Comparison of ENCODE assay signal across 24 mouse cellular contexts in genomic region chr11:98377787-98378186, GRCm38 (mm10). TPM values are rescaled to one million over a fixed set of nuclear protein-coding genes. Genes with fewer than 3 reads are reported as not detected.
DNase-seq lines count a peak whose midpoint lies in the region; ATAC-seq and TF ChIP-seq lines count a peak whose summit lies in the region.
"Had no signal": no experiment of that assay in that cellular context is flagged by ENCODE, and none has a peak within 500 bp of the region (broad histone marks: within the 10 kb centered on the region; RNA-seq: fewer than 3 reads in every experiment).

No protein-coding gene starts in this region.

- H3K27ac ChIP-seq in gastrocnemius, adult 2 months: peak overlapping the region; percentile 93
- peak overlapping the region; percentile 81 for H3K27ac ChIP-seq in heart, postnatal 0 days (ENCODE audit: low read depth)
- H3K27ac ChIP-seq: midbrain, embryonic 15.5 days had no signal

- TF ChIP-seq CTCF in gastrocnemius, adult 2 months (IDR thresholded peaks at IDR 0.05): no peak
- no peak for TF ChIP-seq CTCF in heart, postnatal 0 days (IDR thresholded peaks at IDR 0.05; ENCODE audit: low read depth)

- peak; percentile 52 for ATAC-seq in heart, postnatal 0 days (ENCODE audit: insufficient read depth, low read depth)
- ATAC-seq: CD4-positive, CD25-positive, alpha-beta regulatory T cell, adult 4 months; forebrain, postnatal 0 days; midbrain, embryonic 15.5 days; Patski had no signal

- H3K9me3 ChIP-seq in heart, postnatal 0 days (replicated peaks; ENCODE audit: control insufficient read depth, low read length): no peaks in the 10 kb centered on the region
- H3K9me3 ChIP-seq: hindbrain, embryonic 10.5 days; midbrain, embryonic 15.5 days had no signal

- no peak overlapping the region; the same call in 1 of the 2 replicates for H3K4me3 ChIP-seq in gastrocnemius, adult 2 months
- no peak overlapping the region for H3K4me3 ChIP-seq in heart, postnatal 0 days (ENCODE audit: low read depth, low read length)
- H3K4me3 ChIP-seq: hindbrain, embryonic 10.5 days; midbrain, embryonic 15.5 days; myocyte had no signal

- intact Hi-C loops in gastrocnemius, adult 2 months (cut with DNase I): loop anchor here (5.0 to 10.0 kb wide), 2 partner anchors 327 to 395 kb away; partner anchors contain the start of gene Csf3
- intact Hi-C loops in left cerebral cortex, postnatal 36 days (cut with DNase I): no loop called here

- no peak for TF ChIP-seq EP300 in heart, postnatal 0 days (IDR thresholded peaks at IDR 0.05; ENCODE audit: low read depth)

- H3K36me3 ChIP-seq in heart, postnatal 0 days (replicated peaks; ENCODE audit: control insufficient read depth, insufficient read depth, low read length): peaks cover 47% of the 10 kb centered on the region

- no peak overlapping the region for H3K9ac ChIP-seq in heart, postnatal 0 days (replicated peaks; ENCODE audit: low read depth, low read length)
- H3K9ac ChIP-seq: forebrain, postnatal 0 days; midbrain, embryonic 15.5 days had no signal

- peaks cover 72% of the 10 kb centered on the region for H3K4me1 ChIP-seq in heart, postnatal 0 days (ENCODE audit: control insufficient read depth, insufficient read depth)
- H3K4me1 ChIP-seq: midbrain, embryonic 15.5 days had no signal

- peak; percentile 89 for DNase-seq in gastrocnemius, adult 2 months
- DNase-seq in gastrocnemius, postnatal 10 days: no peak
- DNase-seq in testis, postnatal 10 days (ENCODE audit: low spot score): peak; percentile 45
- no peak for DNase-seq in testis, postnatal 14 days (ENCODE audit: low spot score)
- peak; percentile 45 for DNase-seq in heart, postnatal 0 days (ENCODE audit: low spot score)
- DNase-seq in left cerebral cortex, postnatal 36 days (ENCODE audit: low spot score in 2 of 2): no peak
- no peak for DNase-seq in thymus, postnatal 0 days (ENCODE audit: low spot score)
- no peak for DNase-seq in left cerebral cortex, adult 8-10 months (ENCODE audit: low spot score in 2 of 2)
- DNase-seq: adrenal gland, postnatal 10 days; cerebellum, adult 11 months; forebrain, postnatal 0 days; kidney, postnatal 36 days; lung, adult 18-20 months; lung, postnatal 14 days; retina, postnatal 1 day; thymus, postnatal 36 days had no signal

- H3K4me2 ChIP-seq in heart, postnatal 0 days (ENCODE audit: low read depth, low read length): no peak overlapping the region
- H3K4me2 ChIP-seq: liver, embryonic 11.5 days; midbrain, embryonic 15.5 days had no signal

- H3K27me3 ChIP-seq in heart, postnatal 0 days (ENCODE audit: control insufficient read depth, insufficient read depth, low read length): no peaks in the 10 kb centered on the region
- H3K27me3 ChIP-seq: midbrain, embryonic 15.5 days; Patski had no signal

- WGBS in heart, postnatal 0 days: 28% methylated on average over 11 of the region's 11 CpGs

RNA-seq across cellular contexts. Expression of gene Tcap, which starts 5.8 kb away (rescaled TPM):
- 1,000 to 10,000 TPM; 3,050 to 3,067 TPM for total RNA-seq in gastrocnemius, adult 2 months (2021)
- total RNA-seq in gastrocnemius, postnatal 10 days (2021): 100 to 1,000 TPM; 585 to 712 TPM
- 293 and 299 TPM in 2 replicates for total RNA-seq in heart, postnatal 0 days (2014; rRNA removed; ENCODE audit: low replicate concordance)
- polyA plus RNA-seq in heart, postnatal 0 days (2015; fragmentation: Nextera tagmentation; extraction: Ambion mirVana): 455 and 518 TPM in 2 replicates
- 10 to 100 TPM; 11.8 to 14.4 TPM for total RNA-seq in left cerebral cortex, postnatal 36 days (2021)
- 0.22 TPM in 1 of 2 replicates, not detected in the other for polyA plus RNA-seq in thymus, postnatal 0 days (2015; fragmentation: Nextera tagmentation; extraction: Ambion mirVana)
- total RNA-seq in left cerebral cortex, adult 8-10 months (2022): 10 to 100 TPM in 2 of 4 experiments, 1 to 10 TPM in 2; 8.2 to 16.6 (median 12.1) TPM
- total RNA-seq: forebrain, postnatal 0 days; megakaryocyte, adult 5-6 weeks had no signal
- polyA plus RNA-seq: CD4-positive, CD25-positive, alpha-beta regulatory T cell, adult 4 months; forebrain, postnatal 0 days; midbrain, embryonic 15.5 days; Patski had no signal

RNA-seq across cellular contexts. Expression of gene Pnmt, which starts 8.5 kb away (rescaled TPM):
- 1 to 10 TPM; 1.8 to 5.9 TPM for total RNA-seq in gastrocnemius, adult 2 months (2021)
- total RNA-seq in gastrocnemius, postnatal 10 days (2021): under 1 TPM; 0.28 to 0.77 TPM
- total RNA-seq in heart, postnatal 0 days (2014; rRNA removed; ENCODE audit: low replicate concordance): 4.2 TPM in 1 of 2 replicates, not detected in the other
- 0.26 TPM in 1 of 2 replicates, not detected in the other for polyA plus RNA-seq in heart, postnatal 0 days (2015; fragmentation: Nextera tagmentation; extraction: Ambion mirVana)
- under 1 TPM; 0.34 to 0.47 TPM for total RNA-seq in left cerebral cortex, postnatal 36 days (2021)
- 0.94 and 1.0 TPM in 2 replicates for polyA plus RNA-seq in thymus, postnatal 0 days (2015; fragmentation: Nextera tagmentation; extraction: Ambion mirVana)
- total RNA-seq in left cerebral cortex, adult 8-10 months (2022): 1 to 10 TPM in 2 of 4 experiments, under 1 TPM in 2; 0.65 to 1.7 (median 0.96) TPM
- total RNA-seq: megakaryocyte, adult 5-6 weeks had no signal
- polyA plus RNA-seq: CD4-positive, CD25-positive, alpha-beta regulatory T cell, adult 4 months; Patski; small intestine, adult 2 months had no signal

RNA-seq across cellular contexts. Expression of gene Stard3, which starts 19.6 kb away (rescaled TPM):
- total RNA-seq in gastrocnemius, adult 2 months (2021): 10 to 100 TPM; 11.8 to 12.1 TPM
- total RNA-seq in gastrocnemius, postnatal 10 days (2021): 10 to 100 TPM; 11.4 to 12.1 TPM
- 44.8 and 53.6 TPM in 2 replicates for total RNA-seq in heart, postnatal 0 days (2014; rRNA removed; ENCODE audit: low replicate concordance)
- polyA plus RNA-seq in heart, postnatal 0 days (2015; fragmentation: Nextera tagmentation; extraction: Ambion mirVana): 34.7 and 35.3 TPM in 2 replicates
- total RNA-seq in left cerebral cortex, postnatal 36 days (2021): 10 to 100 TPM; 35.9 to 39.3 TPM
- polyA plus RNA-seq in thymus, postnatal 0 days (2015; fragmentation: Nextera tagmentation; extraction: Ambion mirVana): 49.5 and 51.8 TPM in 2 replicates
- 10 to 100 TPM; 35.7 to 40.8 (median 38.3) TPM for total RNA-seq in left cerebral cortex, adult 8-10 months (2022)

RNA-seq across cellular contexts. Expression of gene Pgap3, which starts 22.5 kb away (rescaled TPM):
- total RNA-seq in gastrocnemius, adult 2 months (2021): 1 to 10 TPM; 2.2 to 3.0 TPM
- 1 to 10 TPM; 3.2 to 3.5 TPM for total RNA-seq in gastrocnemius, postnatal 10 days (2021)
- total RNA-seq in heart, postnatal 0 days (2014; rRNA removed; ENCODE audit: low replicate concordance): 35.7 and 46.0 TPM in 2 replicates
- 15.9 and 18.2 TPM in 2 replicates for polyA plus RNA-seq in heart, postnatal 0 days (2015; fragmentation: Nextera tagmentation; extraction: Ambion mirVana)
- 10 to 100 TPM in 1 of 2 experiments, 1 to 10 TPM in 1; 9.9 to 10.9 TPM for total RNA-seq in left cerebral cortex, postnatal 36 days (2021)
- 12.1 and 12.7 TPM in 2 replicates for polyA plus RNA-seq in thymus, postnatal 0 days (2015; fragmentation: Nextera tagmentation; extraction: Ambion mirVana)
- total RNA-seq in left cerebral cortex, adult 8-10 months (2022): 10 to 100 TPM in 2 of 4 experiments, 1 to 10 TPM in 2; 8.5 to 11.1 (median 9.9) TPM

RNA-seq across cellular contexts. Expression of gene Ppp1r1b, which starts 29.6 kb away (rescaled TPM):
- total RNA-seq in gastrocnemius, adult 2 months (2021): not detected
- under 1 TPM; 0.35 to 0.70 TPM for total RNA-seq in gastrocnemius, postnatal 10 days (2021)
- 16.3 and 18.6 TPM in 2 replicates for total RNA-seq in heart, postnatal 0 days (2014; rRNA removed; ENCODE audit: low replicate concordance)
- polyA plus RNA-seq in heart, postnatal 0 days (2015; fragmentation: Nextera tagmentation; extraction: Ambion mirVana): 32.1 and 38.5 TPM in 2 replicates
- total RNA-seq in left cerebral cortex, postnatal 36 days (2021): 100 to 1,000 TPM; 225 to 274 TPM
- polyA plus RNA-seq in thymus, postnatal 0 days (2015; fragmentation: Nextera tagmentation; extraction: Ambion mirVana): 2.7 and 3.1 TPM in 2 replicates
- 100 to 1,000 TPM; 502 to 655 (median 573) TPM for total RNA-seq in left cerebral cortex, adult 8-10 months (2022)
- total RNA-seq: megakaryocyte, adult 5-6 weeks had no signal
- polyA plus RNA-seq: CD4-positive, CD25-positive, alpha-beta regulatory T cell, adult 4 months; myocyte had no signal

Comparison
In these comparisons a context has a peak if more than half of its experiments do, and no peak if none do; other contexts are left out.
1. DNase-seq: peak in gastrocnemius, adult 2 months (single experiment), testis, postnatal 10 days (single experiment) and heart, postnatal 0 days (single experiment); none in gastrocnemius, postnatal 10 days (single experiment), testis, postnatal 14 days (single experiment), left cerebral cortex, postnatal 36 days (0 of 2), thymus, postnatal 0 days (single experiment) and left cerebral cortex, adult 8-10 months (0 of 2).
2. RNA of gene Tcap, which starts 5.8 kb away (total RNA-seq): 3,050 to 3,067 TPM in gastrocnemius, adult 2 months, 585 to 712 TPM in gastrocnemius, postnatal 10 days and 293 to 299 TPM in heart, postnatal 0 days; 8.2 to 16.6 TPM in left cerebral cortex, adult 8-10 months and 11.8 to 14.4 TPM in left cerebral cortex, postnatal 36 days; every median in the first group is over 10 times any median in the second.